Mouse (Mus musculus) CH12.LX (cell line): ENCODE measurements at regions not wholly inside any gene's neighbourhood (a gene's known extent, or its start where the extent isn't known, plus 50 kb on each side); places are given as distances from the start of the nearest gene placed in this dataset.

ENCODE experiments used
- DNase-seq: peaks from one replicate; pipeline ENCODE4 v3.0.0-alpha.2; 2013; ENCODE audit errors: extremely low read depth
- H3K27ac ChIP-seq: 2 replicates; pipeline ENCODE4 v1.5.1; 2012; ENCODE audit warnings: low read depth, mild to moderate bottlenecking, control low read depth, moderate library complexity; ENCODE audit not compliant: insufficient read depth
- H3K27me3 ChIP-seq: replicated peaks from 2 replicates; pipeline ENCODE3; 2012; ENCODE audit warnings: inconsistent platforms
- H3K36me3 ChIP-seq, 2 experiments: replicated peaks in 1 of 2; 2 replicates each; pipeline versions ENCODE3 to v1.6.1; 2012; ENCODE audit warnings: inconsistent platforms in 1 of 2, low read length in 1 of 2, mild to moderate bottlenecking in 1 of 2, mixed read lengths in 1 of 2, moderate library complexity in 1 of 2; ENCODE audit not compliant: control insufficient read depth in 1 of 2, insufficient read depth in 1 of 2
- H3K4me1 ChIP-seq, 2 experiments: 2 replicates each; pipeline ENCODE4 v1.6.1; 2012; ENCODE audit warnings: inconsistent platforms in 1 of 2, moderate library complexity in 1 of 2; ENCODE audit not compliant: insufficient read depth in 2 of 2, control insufficient read depth in 1 of 2
- H3K4me2 ChIP-seq: 2 replicates; pipeline ENCODE4 v1.6.1; 2012; ENCODE audit warnings: low read depth, mild to moderate bottlenecking, control low read depth; ENCODE audit not compliant: poor library complexity, insufficient read depth, severe bottlenecking
- H3K4me3 ChIP-seq, 3 experiments: fragments of 150-350 bp in 1 of 3; sonication (generic) in 1 of 3; replicated peaks in 1 of 3; 2 replicates each; pipeline versions ENCODE3 to v1.5.1; 2011 to 2012; ENCODE audit warnings: low read depth in 2 of 3, low read length in 2 of 3, mild to moderate bottlenecking in 2 of 3, moderate library complexity in 2 of 3, control low read depth in 1 of 3, improper control_type of control experiment in 1 of 3, inconsistent platforms in 1 of 3, mixed read lengths in 1 of 3; ENCODE audit not compliant: poor library complexity in 1 of 3
- H3K79me2 ChIP-seq: replicated peaks from 2 replicates; pipeline ENCODE4 v1.6.1; 2012; ENCODE audit warnings: mild to moderate bottlenecking, moderate library complexity; ENCODE audit not compliant: control insufficient read depth, poor library complexity, insufficient read depth, severe bottlenecking; ENCODE audit errors: extremely low read depth
- H3K9ac ChIP-seq: 2 replicates; pipeline ENCODE4 v1.6.1; 2012; ENCODE audit warnings: low read depth, mild to moderate bottlenecking, control low read depth, moderate library complexity; ENCODE audit not compliant: insufficient read depth
- H3K9me3 ChIP-seq: replicated peaks from 2 replicates; pipeline ENCODE3; 2012; ENCODE audit warnings: low read length, inconsistent platforms, mixed read lengths
- CHD2 ChIP-seq: IDR thresholded peaks from 2 replicates; pipeline ENCODE4 v1.6.1; 2011; ENCODE audit warnings: low read length, improper control_type of control experiment
- E2F4 ChIP-seq: IDR thresholded peaks from 2 replicates; pipeline ENCODE4 v1.6.1; 2011; ENCODE audit warnings: low read depth, low read length, improper control_type of control experiment; ENCODE audit not compliant: insufficient replicate concordance
- EP300 ChIP-seq: IDR thresholded peaks from 2 replicates; pipeline ENCODE4 v1.6.1; 2011; ENCODE audit warnings: low read length, improper control_type of control experiment
- GABPA ChIP-seq: IDR thresholded peaks from 2 replicates; pipeline ENCODE4 v1.6.1; 2012; ENCODE audit warnings: low read depth, low read length, improper control_type of control experiment, inconsistent platforms; ENCODE audit not compliant: insufficient replicate concordance
- HCFC1 ChIP-seq: IDR thresholded peaks from 2 replicates; pipeline ENCODE4 v1.6.1; 2012; ENCODE audit warnings: low read depth, mild to moderate bottlenecking, inconsistent platforms, low read length, improper control_type of control experiment
- IRF4 ChIP-seq: IDR thresholded peaks from 2 replicates; pipeline ENCODE4 v1.6.1; 2014; ENCODE audit warnings: low read depth, mild to moderate bottlenecking, inconsistent platforms, low read length, improper control_type of control experiment
- JUND ChIP-seq: conservative IDR thresholded peaks from 2 replicates; pipeline ENCODE4 v1.6.1; 2011; ENCODE audit warnings: low read depth, low read length, improper control_type of control experiment
- MXI1 ChIP-seq: IDR thresholded peaks from 2 replicates; pipeline ENCODE4 v1.6.1; 2011; ENCODE audit warnings: mild to moderate bottlenecking, low read depth, low read length, improper control_type of control experiment
- NRF1 ChIP-seq: IDR thresholded peaks from 2 replicates; pipeline ENCODE4 v1.6.1; 2014; ENCODE audit warnings: low read depth, mild to moderate bottlenecking, inconsistent platforms, low read length, improper control_type of control experiment, moderate library complexity
- PAX5 ChIP-seq: IDR thresholded peaks from 2 replicates; pipeline ENCODE4 v1.6.1; 2012; ENCODE audit warnings: low read length, inconsistent platforms, mixed read lengths
- POLR2A ChIP-seq: IDR thresholded peaks from 2 replicates; pipeline ENCODE4 v1.6.1; 2011; ENCODE audit warnings: low read depth, mild to moderate bottlenecking, improper control_type of control experiment, low read length
- RAD21 ChIP-seq: IDR thresholded peaks from 2 replicates; pipeline ENCODE4 v1.6.1; 2011; ENCODE audit warnings: low read depth, mild to moderate bottlenecking, low read length, improper control_type of control experiment, moderate library complexity
- RCOR1 ChIP-seq: conservative IDR thresholded peaks from 2 replicates; pipeline ENCODE4 v1.6.1; 2012; ENCODE audit warnings: low read depth, mild to moderate bottlenecking, inconsistent platforms, low read length, improper control_type of control experiment
- SIN3A ChIP-seq: IDR thresholded peaks from 2 replicates; pipeline ENCODE4 v1.6.1; 2012; ENCODE audit warnings: low read length, improper control_type of control experiment, inconsistent platforms
- TBP ChIP-seq: conservative IDR thresholded peaks from 2 replicates; pipeline ENCODE4 v1.6.1; 2011; ENCODE audit warnings: low read depth, low read length, improper control_type of control experiment
- UBTF ChIP-seq: IDR thresholded peaks from 2 replicates; pipeline ENCODE4 v1.6.1; 2012; ENCODE audit warnings: low read depth, mild to moderate bottlenecking, inconsistent platforms, low read length, improper control_type of control experiment, moderate library complexity
- ZC3H11A ChIP-seq: IDR thresholded peaks from 2 replicates; pipeline ENCODE4 v1.6.1; 2012; ENCODE audit warnings: low read depth, mild to moderate bottlenecking, inconsistent platforms, low read length, improper control_type of control experiment
- ZKSCAN1 ChIP-seq: IDR thresholded peaks from 2 replicates; pipeline ENCODE4 v1.6.1; 2012; ENCODE audit warnings: low read depth, inconsistent platforms, low read length, improper control_type of control experiment, borderline replicate concordance
- dilution Hi-C: fragments of 300-500 bp; cut with MboI; formaldehyde crosslinking; loops from 2 replicates; pipeline ENCODE4 v1.14.3; 2020; ENCODE audit warnings: low sequenced_read_pairs; ENCODE audit not compliant: extremely low pct_unique_long_range_greater_than_20kb, extremely low pct_ligation_motif_present
- in situ Hi-C: fragments of 300-500 bp; cut with MboI; formaldehyde crosslinking; loops from 3 replicates; pipeline ENCODE4 v1.14.3; 2019; ENCODE audit warnings: low sequenced_read_pairs, low pct_ligation_motif_present, low pct_unique_long_range_greater_than_20kb, mixed read lengths

DNA sequence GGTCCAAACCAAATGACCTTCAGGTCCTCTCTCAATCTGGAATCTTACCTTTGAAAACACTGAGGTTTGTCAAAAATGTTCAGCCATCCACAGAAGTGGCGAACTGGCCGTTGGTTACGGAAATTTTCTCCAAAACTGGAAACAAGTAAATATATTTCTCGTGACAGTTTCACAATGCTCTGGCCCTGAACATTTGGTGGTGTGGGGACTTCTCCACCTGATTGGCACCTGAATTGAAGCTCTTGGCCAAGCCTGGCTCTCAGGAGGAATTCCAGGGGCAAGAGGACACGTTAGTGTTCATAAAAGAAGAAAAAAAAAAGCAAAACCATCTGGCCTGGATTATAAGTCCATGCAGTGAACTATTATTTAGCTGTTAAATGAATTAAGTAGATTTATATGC is 98.3 kb upstream of the Dlg1 start:
- Histone ChIP-seq H3K36me3 (peaks cover 60 to 87% of the 10 kb centered on the region in 2 experiments), H3K79me2 (peaks cover 83% of the 10 kb centered on the region), H3K9ac (no peak overlapping the region), H3K27ac (no peak overlapping the region), H3K4me1 (peaks cover 2 to 57% of the 10 kb centered on the region in 2 experiments; a peak in 3 of 4 replicates), H3K4me2 (no peak overlapping the region), H3K4me3 (no peak overlapping the region), H3K27me3 (no peaks in the 10 kb centered on the region), H3K9me3 (no peaks in the 10 kb centered on the region)
- TF ChIP-seq ZC3H11A (no peak), POLR2A (peak; percentile 38; the same call in 1 of the 2 replicates)
- dilution Hi-C loops (no loop called here), in situ Hi-C loops (no loop called here)
- DNase-seq, result no peak

DNA sequence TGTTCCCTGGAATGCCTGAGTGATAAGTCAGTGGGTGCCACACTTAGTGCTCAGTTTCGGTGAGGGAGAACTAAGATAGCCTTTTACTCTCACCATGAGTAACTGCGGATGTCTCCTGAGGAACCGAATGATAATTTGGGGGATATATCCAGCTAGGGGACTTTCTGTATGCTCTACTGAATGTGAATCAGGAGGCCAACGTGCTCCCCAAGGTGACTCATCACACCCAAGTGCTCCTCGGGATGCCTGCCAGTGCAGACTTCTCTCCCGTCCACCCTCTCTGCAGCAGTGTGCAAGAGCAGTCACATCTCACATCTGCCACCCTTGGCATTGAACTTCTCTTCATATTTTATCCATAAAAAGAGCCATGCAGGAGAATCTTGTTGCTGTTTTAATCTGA is 94.9 kb upstream of the Dlg1 start:
- no peaks in the 10 kb centered on the region for H3K27me3 ChIP-seq
- H3K79me2 ChIP-seq, result peaks cover 90% of the 10 kb centered on the region
- H3K9me3 ChIP-seq, result no peaks in the 10 kb centered on the region
- H3K36me3 ChIP-seq, result peaks cover 65 to 89% of the 10 kb centered on the region in 2 experiments
- H3K27ac ChIP-seq, result no peak overlapping the region
- TF ChIP-seq POLR2A (0 out of 2 replicates have a peak, but pooled peaks have one; percentile 31), RAD21 (no peak)
- H3K9ac ChIP-seq, result no peak overlapping the region
- no peak overlapping the region for H3K4me3 ChIP-seq
- in situ Hi-C loops (no loop called here), dilution Hi-C loops (no loop called here)
- H3K4me2 ChIP-seq, result no peak overlapping the region
- DNase-seq, result peak; percentile 20
- H3K4me1 ChIP-seq, result peaks cover 11 to 69% of the 10 kb centered on the region in 2 experiments; a peak in 3 of 4 replicates

DNA sequence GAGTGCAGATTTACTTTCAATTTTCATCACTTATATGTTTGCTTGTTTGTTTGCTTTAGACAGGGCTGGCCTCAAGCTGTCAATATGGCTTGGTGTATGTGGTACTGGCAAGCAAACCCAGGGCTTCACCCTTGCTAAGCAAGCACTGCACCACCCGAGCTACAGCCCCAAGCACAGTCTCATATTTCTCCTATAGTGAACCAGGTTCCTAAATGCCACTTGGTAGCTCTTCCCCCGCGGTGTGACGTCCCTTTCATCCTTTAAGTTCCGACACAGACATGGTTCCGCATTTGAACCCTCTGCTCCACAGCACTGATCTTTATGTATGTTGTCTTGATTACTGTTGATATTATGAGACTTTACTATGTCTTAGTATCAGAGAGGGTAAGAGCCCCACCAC is 93.4 kb upstream of the Dlg1 start:
- H3K9ac ChIP-seq, result no peak overlapping the region
- dilution Hi-C loops, result no loop called here
- peaks cover 95% of the 10 kb centered on the region for H3K79me2 ChIP-seq
- peaks cover 74 to 93% of the 10 kb centered on the region in 2 experiments for H3K36me3 ChIP-seq
- peak overlapping the region; percentile 52 for H3K4me2 ChIP-seq
- DNase-seq, result peak; percentile 17
- no peak overlapping the region for H3K27ac ChIP-seq
- H3K4me1 ChIP-seq, result peaks cover 17 to 70% of the 10 kb centered on the region in 2 experiments
- in situ Hi-C loops, result no loop called here
- H3K9me3 ChIP-seq, result no peaks in the 10 kb centered on the region
- TF ChIP-seq RCOR1, result no peak
- no peak for TF ChIP-seq GABPA
- TF ChIP-seq SIN3A, result no peak
- no peak for TF ChIP-seq IRF4
- TF ChIP-seq ZKSCAN1, result no peak
- no peak for TF ChIP-seq PAX5
- TF ChIP-seq EP300, result no peak
- TF ChIP-seq MXI1, result no peak
- TF ChIP-seq E2F4, result no peak
- TF ChIP-seq UBTF, result no peak
- no peak for TF ChIP-seq POLR2A
- TF ChIP-seq HCFC1, result no peak
- no peak for TF ChIP-seq CHD2
- TF ChIP-seq JUND, result no peak
- no peak for TF ChIP-seq TBP
- TF ChIP-seq NRF1, result no peak
- H3K4me3 ChIP-seq, result no peak overlapping the region
- H3K27me3 ChIP-seq, result no peaks in the 10 kb centered on the region
